Mouse (Mus musculus) CH12.LX (cell line): ENCODE measurements around the gene Acoxl. TPM values are rescaled to one million over a fixed set of nuclear protein-coding genes. Genes with fewer than 3 reads are reported as not detected.
A peak's percentile ranks its signal among the peaks of the same experiment; 100 is the strongest.

Experiments used
- DNase-seq: peaks from one replicate; pipeline ENCODE4 v3.0.0-alpha.2; 2013; ENCODE audit errors: extremely low read depth
- H3K27ac ChIP-seq: 2 replicates; pipeline ENCODE4 v1.5.1; 2012; ENCODE audit warnings: low read depth, mild to moderate bottlenecking, control low read depth, moderate library complexity; ENCODE audit not compliant: insufficient read depth
- H3K27me3 ChIP-seq: replicated peaks from 2 replicates; pipeline ENCODE3; 2012; ENCODE audit warnings: inconsistent platforms
- H3K36me3 ChIP-seq, 2 experiments: replicated peaks in 1 of 2; 2 replicates each; pipeline versions ENCODE3 to v1.6.1; 2012; ENCODE audit warnings: inconsistent platforms in 1 of 2, low read length in 1 of 2, mild to moderate bottlenecking in 1 of 2, mixed read lengths in 1 of 2, moderate library complexity in 1 of 2; ENCODE audit not compliant: control insufficient read depth in 1 of 2, insufficient read depth in 1 of 2
- H3K4me1 ChIP-seq, 2 experiments: 2 replicates each; pipeline ENCODE4 v1.6.1; 2012; ENCODE audit warnings: inconsistent platforms in 1 of 2, moderate library complexity in 1 of 2; ENCODE audit not compliant: insufficient read depth in 2 of 2, control insufficient read depth in 1 of 2
- H3K4me2 ChIP-seq: 2 replicates; pipeline ENCODE4 v1.6.1; 2012; ENCODE audit warnings: low read depth, mild to moderate bottlenecking, control low read depth; ENCODE audit not compliant: poor library complexity, insufficient read depth, severe bottlenecking
- H3K4me3 ChIP-seq, 3 experiments: fragments of 150-350 bp in 1 of 3; sonication (generic) in 1 of 3; replicated peaks in 1 of 3; 2 replicates each; pipeline versions ENCODE3 to v1.5.1; 2011 to 2012; ENCODE audit warnings: low read depth in 2 of 3, low read length in 2 of 3, mild to moderate bottlenecking in 2 of 3, moderate library complexity in 2 of 3, control low read depth in 1 of 3, improper control_type of control experiment in 1 of 3, inconsistent platforms in 1 of 3, mixed read lengths in 1 of 3; ENCODE audit not compliant: poor library complexity in 1 of 3
- H3K79me2 ChIP-seq: replicated peaks from 2 replicates; pipeline ENCODE4 v1.6.1; 2012; ENCODE audit warnings: mild to moderate bottlenecking, moderate library complexity; ENCODE audit not compliant: control insufficient read depth, poor library complexity, insufficient read depth, severe bottlenecking; ENCODE audit errors: extremely low read depth
- H3K9ac ChIP-seq: 2 replicates; pipeline ENCODE4 v1.6.1; 2012; ENCODE audit warnings: low read depth, mild to moderate bottlenecking, control low read depth, moderate library complexity; ENCODE audit not compliant: insufficient read depth
- H3K9me3 ChIP-seq: replicated peaks from 2 replicates; pipeline ENCODE3; 2012; ENCODE audit warnings: low read length, inconsistent platforms, mixed read lengths
- BHLHE40 ChIP-seq: IDR thresholded peaks from 2 replicates; pipeline ENCODE4 v1.6.1; 2011; ENCODE audit warnings: mild to moderate bottlenecking, low read depth, low read length, improper control_type of control experiment
- CHD1 ChIP-seq: IDR thresholded peaks from 2 replicates; pipeline ENCODE4 v1.6.1; 2012; ENCODE audit warnings: low read depth, low read length, improper control_type of control experiment, inconsistent platforms
- CHD2 ChIP-seq: IDR thresholded peaks from 2 replicates; pipeline ENCODE4 v1.6.1; 2011; ENCODE audit warnings: low read length, improper control_type of control experiment
- CTCF ChIP-seq, 2 experiments: IDR thresholded peaks in 1 of 2; conservative IDR thresholded peaks in 1 of 2; 2 replicates each; pipeline ENCODE4 v1.5.1; 2011 to 2012; ENCODE audit warnings: low read depth in 2 of 2, low read length in 2 of 2, improper control_type of control experiment in 1 of 2, inconsistent platforms in 1 of 2, mild to moderate bottlenecking in 1 of 2, moderate library complexity in 1 of 2
- E2F4 ChIP-seq: IDR thresholded peaks from 2 replicates; pipeline ENCODE4 v1.6.1; 2011; ENCODE audit warnings: low read depth, low read length, improper control_type of control experiment; ENCODE audit not compliant: insufficient replicate concordance
- ELF1 ChIP-seq: IDR thresholded peaks from 2 replicates; pipeline ENCODE4 v1.6.1; 2014; ENCODE audit warnings: low read depth, mild to moderate bottlenecking, inconsistent platforms, low read length, improper control_type of control experiment
- EP300 ChIP-seq: IDR thresholded peaks from 2 replicates; pipeline ENCODE4 v1.6.1; 2011; ENCODE audit warnings: low read length, improper control_type of control experiment
- ETS1 ChIP-seq: conservative IDR thresholded peaks from 2 replicates; pipeline ENCODE4 v1.6.1; 2012; ENCODE audit warnings: low read depth, mild to moderate bottlenecking, inconsistent platforms, low read length, improper control_type of control experiment, moderate library complexity
- GABPA ChIP-seq: IDR thresholded peaks from 2 replicates; pipeline ENCODE4 v1.6.1; 2012; ENCODE audit warnings: low read depth, low read length, improper control_type of control experiment, inconsistent platforms; ENCODE audit not compliant: insufficient replicate concordance
- HCFC1 ChIP-seq: IDR thresholded peaks from 2 replicates; pipeline ENCODE4 v1.6.1; 2012; ENCODE audit warnings: low read depth, mild to moderate bottlenecking, inconsistent platforms, low read length, improper control_type of control experiment
- IRF4 ChIP-seq: IDR thresholded peaks from 2 replicates; pipeline ENCODE4 v1.6.1; 2014; ENCODE audit warnings: low read depth, mild to moderate bottlenecking, inconsistent platforms, low read length, improper control_type of control experiment
- JUN ChIP-seq: IDR thresholded peaks from 2 replicates; pipeline ENCODE4 v1.6.1; 2011; ENCODE audit warnings: low read depth, mild to moderate bottlenecking, low read length, improper control_type of control experiment, moderate library complexity; ENCODE audit not compliant: insufficient read depth
- JUND ChIP-seq: conservative IDR thresholded peaks from 2 replicates; pipeline ENCODE4 v1.6.1; 2011; ENCODE audit warnings: low read depth, low read length, improper control_type of control experiment
- KAT2A ChIP-seq: IDR thresholded peaks from 2 replicates; pipeline ENCODE4 v1.6.1; 2012; ENCODE audit warnings: low read length, improper control_type of control experiment, inconsistent platforms; ENCODE audit not compliant: insufficient replicate concordance
- MAFK ChIP-seq: IDR thresholded peaks from 2 replicates; pipeline ENCODE4 v1.6.1; 2011; ENCODE audit warnings: low read length, improper control_type of control experiment; ENCODE audit not compliant: insufficient replicate concordance
- MAX ChIP-seq: IDR thresholded peaks from 2 replicates; pipeline ENCODE4 v1.6.1; 2011; ENCODE audit warnings: low read length, improper control_type of control experiment
- MAZ ChIP-seq: IDR thresholded peaks from 2 replicates; pipeline ENCODE4 v1.6.1; 2012; ENCODE audit warnings: low read depth, mild to moderate bottlenecking, inconsistent platforms, low read length, improper control_type of control experiment, moderate library complexity
- MEF2A ChIP-seq: IDR thresholded peaks from 2 replicates; pipeline ENCODE4 v1.6.1; 2014; ENCODE audit warnings: low read depth, mild to moderate bottlenecking, inconsistent platforms, low read length, improper control_type of control experiment, borderline replicate concordance
- MXI1 ChIP-seq: IDR thresholded peaks from 2 replicates; pipeline ENCODE4 v1.6.1; 2011; ENCODE audit warnings: mild to moderate bottlenecking, low read depth, low read length, improper control_type of control experiment
- MYC ChIP-seq: IDR thresholded peaks from 2 replicates; pipeline ENCODE4 v1.6.1; 2011; ENCODE audit warnings: low read depth, mild to moderate bottlenecking, improper control_type of control experiment, low read length
- NELFE ChIP-seq: IDR thresholded peaks from 2 replicates; pipeline ENCODE4 v1.6.1; 2011; ENCODE audit warnings: low read depth, low read length, improper control_type of control experiment
- NRF1 ChIP-seq: IDR thresholded peaks from 2 replicates; pipeline ENCODE4 v1.6.1; 2014; ENCODE audit warnings: low read depth, mild to moderate bottlenecking, inconsistent platforms, low read length, improper control_type of control experiment, moderate library complexity
- PAX5 ChIP-seq: IDR thresholded peaks from 2 replicates; pipeline ENCODE4 v1.6.1; 2012; ENCODE audit warnings: low read length, inconsistent platforms, mixed read lengths
- POLR2A ChIP-seq: IDR thresholded peaks from 2 replicates; pipeline ENCODE4 v1.6.1; 2011; ENCODE audit warnings: low read depth, mild to moderate bottlenecking, improper control_type of control experiment, low read length
- POLR2AphosphoS2 ChIP-seq: IDR thresholded peaks from 2 replicates; pipeline ENCODE4 v1.6.1; 2011; ENCODE audit warnings: low read depth, low read length, improper control_type of control experiment
- RAD21 ChIP-seq: IDR thresholded peaks from 2 replicates; pipeline ENCODE4 v1.6.1; 2011; ENCODE audit warnings: low read depth, mild to moderate bottlenecking, low read length, improper control_type of control experiment, moderate library complexity
- RCOR1 ChIP-seq: conservative IDR thresholded peaks from 2 replicates; pipeline ENCODE4 v1.6.1; 2012; ENCODE audit warnings: low read depth, mild to moderate bottlenecking, inconsistent platforms, low read length, improper control_type of control experiment
- SIN3A ChIP-seq: IDR thresholded peaks from 2 replicates; pipeline ENCODE4 v1.6.1; 2012; ENCODE audit warnings: low read length, improper control_type of control experiment, inconsistent platforms
- SMC3 ChIP-seq: IDR thresholded peaks from 2 replicates; pipeline ENCODE4 v1.6.1; 2011; ENCODE audit warnings: low read depth, low read length, improper control_type of control experiment
- TBP ChIP-seq: conservative IDR thresholded peaks from 2 replicates; pipeline ENCODE4 v1.6.1; 2011; ENCODE audit warnings: low read depth, low read length, improper control_type of control experiment
- TCF12 ChIP-seq: IDR thresholded peaks from 2 replicates; pipeline ENCODE4 v1.6.1; 2014; ENCODE audit warnings: low read depth, mild to moderate bottlenecking, inconsistent platforms, low read length, improper control_type of control experiment
- UBTF ChIP-seq: IDR thresholded peaks from 2 replicates; pipeline ENCODE4 v1.6.1; 2012; ENCODE audit warnings: low read depth, mild to moderate bottlenecking, inconsistent platforms, low read length, improper control_type of control experiment, moderate library complexity
- USF1 ChIP-seq: IDR thresholded peaks from 2 replicates; pipeline ENCODE4 v1.6.1; 2014; ENCODE audit warnings: low read depth, mild to moderate bottlenecking, inconsistent platforms, low read length, improper control_type of control experiment
- USF2 ChIP-seq: conservative IDR thresholded peaks from 2 replicates; pipeline ENCODE4 v1.6.1; 2011; ENCODE audit warnings: low read depth, low read length, improper control_type of control experiment
- ZC3H11A ChIP-seq: IDR thresholded peaks from 2 replicates; pipeline ENCODE4 v1.6.1; 2012; ENCODE audit warnings: low read depth, mild to moderate bottlenecking, inconsistent platforms, low read length, improper control_type of control experiment
- ZKSCAN1 ChIP-seq: IDR thresholded peaks from 2 replicates; pipeline ENCODE4 v1.6.1; 2012; ENCODE audit warnings: low read depth, inconsistent platforms, low read length, improper control_type of control experiment, borderline replicate concordance
- ZMIZ1 ChIP-seq: IDR thresholded peaks from 2 replicates; pipeline ENCODE4 v1.6.1; 2012; ENCODE audit warnings: low read depth, mild to moderate bottlenecking, inconsistent platforms, low read length, improper control_type of control experiment
- ZNF384 ChIP-seq: IDR thresholded peaks from 2 replicates; pipeline ENCODE4 v1.6.1; 2012; ENCODE audit warnings: low read depth, low read length, improper control_type of control experiment, inconsistent platforms
- dilution Hi-C: fragments of 300-500 bp; cut with MboI; formaldehyde crosslinking; loops from 2 replicates; pipeline ENCODE4 v1.14.3; 2020; ENCODE audit warnings: low sequenced_read_pairs; ENCODE audit not compliant: extremely low pct_unique_long_range_greater_than_20kb, extremely low pct_ligation_motif_present
- in situ Hi-C: fragments of 300-500 bp; cut with MboI; formaldehyde crosslinking; loops from 3 replicates; pipeline ENCODE4 v1.14.3; 2019; ENCODE audit warnings: low sequenced_read_pairs, low pct_ligation_motif_present, low pct_unique_long_range_greater_than_20kb, mixed read lengths
- polyA plus RNA-seq: library from polyadenylated mRNA; unstranded; fragments of >175 nt; gene quantifications from 2 replicates; pipeline ENCODE4 v1.2.1, GENCODE M21; 2012; ENCODE audit warnings: low read depth; ENCODE audit not compliant: insufficient read length
- total RNA-seq, 2 experiments: library from RNA; depleted of rRNA; stranded (reverse); fragments of 300-350 nt in 1 of 2; fragments of >200 nt in 1 of 2; gene quantifications; 2 replicates each; pipeline ENCODE4 v1.2.3; 2012 to 2014

Acoxl gene
- total and polyA plus RNA-seq, 3 experiments = 0.25 to 0.43 TPM; not detected in 1

GRCm38 (mm10) chr2:128090283-128090885 is 251.7 kb downstream of the Acoxl start:
- dilution Hi-C loops (no loop called here), in situ Hi-C loops (loop anchor here (25.0 kb wide), 1 partner anchor 203 kb away; no protein-coding TSS in a partner anchor)
- H3K79me2 ChIP-seq = no peaks in the 10 kb centered on the region
- no peak for TF ChIP-seq ZNF384
- TF ChIP-seq USF2 = no peak
- TF ChIP-seq E2F4 = no peak
- no peak for TF ChIP-seq JUND
- TF ChIP-seq CHD1 = no peak
- TF ChIP-seq POLR2AphosphoS2 = no peak
- no peak for TF ChIP-seq SMC3
- no peak for TF ChIP-seq UBTF
- no peak for TF ChIP-seq NRF1
- TF ChIP-seq MAZ = no peak
- TF ChIP-seq TBP = no peak
- peak; percentile 29; the same call in 1 of the 2 replicates for TF ChIP-seq ELF1
- no peak for TF ChIP-seq ETS1
- TF ChIP-seq CHD2 = no peak
- no peak for TF ChIP-seq ZC3H11A
- TF ChIP-seq EP300 = peak; percentile 53; the same call in 1 of the 2 replicates
- TF ChIP-seq BHLHE40 = peak; percentile 49
- no peak for TF ChIP-seq GABPA
- TF ChIP-seq CTCF (conservative IDR thresholded peaks at IDR 0.05 in 1 of 2, IDR thresholded peaks at IDR 0.05 in 1 of 2; ENCODE audit: low read depth in 2 of 2, low read length in 2 of 2) = no peak
- TF ChIP-seq NELFE = no peak
- TF ChIP-seq SIN3A = 0 out of 2 replicates have a peak, but pooled peaks have one; percentile 37
- no peak for TF ChIP-seq MYC
- TF ChIP-seq HCFC1 = no peak
- no peak for TF ChIP-seq JUN
- no peak; the same call in 1 of the 2 replicates for TF ChIP-seq MXI1
- TF ChIP-seq IRF4 = peak; percentile 51; the same call in 1 of the 2 replicates
- TF ChIP-seq MAFK = no peak
- TF ChIP-seq TCF12 = no peak
- TF ChIP-seq USF1 = no peak
- no peak for TF ChIP-seq ZKSCAN1
- TF ChIP-seq ZMIZ1 = no peak
- no peak for TF ChIP-seq RCOR1
- no peak for TF ChIP-seq MEF2A
- TF ChIP-seq POLR2A = no peak
- no peak for TF ChIP-seq PAX5
- TF ChIP-seq KAT2A = no peak
- no peak for TF ChIP-seq RAD21
- 0 out of 2 replicates have a peak, but pooled peaks have one; percentile 14 for TF ChIP-seq MAX
- DNase-seq = no peak
- H3K27ac ChIP-seq = no peak overlapping the region
- H3K36me3 ChIP-seq = no peaks in the 10 kb centered on the region
- peaks cover 12% of the 10 kb centered on the region for H3K9me3 ChIP-seq
- no peaks in the 10 kb centered on the region for H3K27me3 ChIP-seq
- H3K4me1 ChIP-seq = peaks cover 52 to 83% of the 10 kb centered on the region in 2 experiments
- no peak overlapping the region for H3K9ac ChIP-seq
- no peak overlapping the region for H3K4me3 ChIP-seq
- H3K4me2 ChIP-seq = no peak overlapping the region
